In the genomic region with DNA sequence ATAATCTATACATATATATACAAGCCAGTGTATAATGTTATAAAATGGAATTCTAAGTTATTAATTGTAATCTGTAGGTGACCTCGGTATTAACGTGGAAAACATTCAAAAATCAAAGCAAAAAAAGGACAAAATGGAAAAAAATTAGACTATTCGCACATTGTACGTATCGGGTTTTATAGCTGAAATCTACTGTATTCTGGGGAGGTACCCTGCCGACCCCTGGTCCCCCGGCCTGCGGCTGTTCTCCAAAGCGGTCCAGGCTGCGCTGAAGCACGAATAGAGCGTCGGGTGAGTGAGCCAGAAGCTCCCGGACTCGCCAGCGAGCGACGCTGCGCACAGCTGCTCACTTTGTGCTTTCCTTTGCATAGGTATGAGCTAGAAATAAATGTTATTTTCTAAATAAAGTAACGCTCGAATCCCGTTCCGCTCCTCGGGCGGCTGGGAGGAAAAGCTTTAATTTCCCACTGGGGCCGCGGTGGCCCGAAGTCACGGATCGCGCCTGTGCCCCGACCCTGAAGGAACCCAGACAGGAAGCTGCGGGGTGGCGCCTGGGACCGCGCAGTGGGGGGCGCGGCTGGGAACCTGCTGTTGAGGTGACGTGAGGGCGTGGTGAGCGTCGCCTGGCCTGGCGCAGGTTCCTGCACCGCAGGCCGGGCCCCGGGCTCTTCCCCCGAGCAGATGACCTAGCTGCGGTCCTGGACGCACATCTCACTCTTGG, we compare ENCODE assay signal across 8 mouse cellular contexts. TPM values are rescaled to one million over a fixed set of nuclear protein-coding genes. Genes with fewer than 3 reads are reported as not detected.
DNase-seq lines count a peak whose midpoint lies in the region; ATAC-seq and TF ChIP-seq lines count a peak whose summit lies in the region.

No protein-coding gene starts in this region.

- no peak overlapping the region for H3K27ac ChIP-seq in heart, embryonic 13.5 days (replicated peaks)
- H3K27ac ChIP-seq in forebrain, postnatal 0 days (ENCODE audit: low read depth, low read length): no peak overlapping the region
- no peak overlapping the region for H3K27ac ChIP-seq in liver, embryonic 16.5 days (ENCODE audit: low read length)

- no peak for TF ChIP-seq CTCF in forebrain, postnatal 0 days (IDR thresholded peaks at IDR 0.05; ENCODE audit: low read depth)

- no peaks in the 10 kb centered on the region for H3K36me3 ChIP-seq in heart, embryonic 13.5 days
- no peaks in the 10 kb centered on the region for H3K36me3 ChIP-seq in forebrain, postnatal 0 days (ENCODE audit: insufficient read depth)
- no peaks in the 10 kb centered on the region for H3K36me3 ChIP-seq in liver, embryonic 16.5 days (ENCODE audit: control insufficient read depth, insufficient read depth)

- peaks cover 37% of the 10 kb centered on the region for H3K4me1 ChIP-seq in heart, embryonic 13.5 days
- H3K4me1 ChIP-seq in forebrain, postnatal 0 days (ENCODE audit: insufficient read depth): no peaks in the 10 kb centered on the region
- H3K4me1 ChIP-seq in liver, embryonic 16.5 days (ENCODE audit: control insufficient read depth, low read depth, low read length): no peaks in the 10 kb centered on the region; the same call in 1 of the 2 replicates

- peaks cover 99% of the 10 kb centered on the region for H3K27me3 ChIP-seq in heart, embryonic 13.5 days (replicated peaks)
- H3K27me3 ChIP-seq in forebrain, postnatal 0 days (ENCODE audit: insufficient read depth, low read length): peaks cover 38% of the 10 kb centered on the region
- peaks cover 98% of the 10 kb centered on the region for H3K27me3 ChIP-seq in liver, embryonic 16.5 days (ENCODE audit: control insufficient read depth, insufficient read depth, low read depth, low read length)

- 2% methylated on average over 49 of the region's 49 CpGs for WGBS in heart, embryonic 13.5 days
- 5% methylated on average over 49 of the region's 49 CpGs for WGBS in forebrain, postnatal 0 days
- WGBS in liver, embryonic 16.5 days (ENCODE audit: insufficient replicate concordance): 1% methylated on average over 48 of the region's 49 CpGs

- peak overlapping the region; percentile 77 for H3K4me2 ChIP-seq in heart, embryonic 13.5 days
- H3K4me2 ChIP-seq in forebrain, postnatal 0 days (ENCODE audit: low read depth): peak overlapping the region; percentile 60
- no peak overlapping the region for H3K4me2 ChIP-seq in liver, embryonic 16.5 days (ENCODE audit: low read depth, low read length)

- DNase-seq in heart, adult 18-20 months: no peak
- DNase-seq in ES-CJ7 (ENCODE audit: low read depth, low spot score): peak; percentile 58
- peak; percentile 66 for DNase-seq in forebrain, postnatal 0 days
- no peak for DNase-seq in frontal cortex, postnatal 36 days (ENCODE audit: low spot score in 2 of 2)
- DNase-seq in urinary bladder, postnatal 4 days (ENCODE audit: low spot score in 2 of 2): no peak
- DNase-seq in gastrocnemius, adult 18-20 months (ENCODE audit: low spot score): no peak

- no peak for ATAC-seq in heart, embryonic 13.5 days (ENCODE audit: extremely low read depth, insufficient number of reproducible peaks, low FRiP score, low TSS enrichment)
- ATAC-seq in forebrain, postnatal 0 days: no peak
- ATAC-seq in liver, embryonic 16.5 days (ENCODE audit: low read depth): no peak

- peak overlapping the region; percentile 35 for H3K4me3 ChIP-seq in heart, embryonic 13.5 days
- H3K4me3 ChIP-seq in forebrain, postnatal 0 days (ENCODE audit: low read depth, low read length): peak overlapping the region; percentile 36
- H3K4me3 ChIP-seq in liver, embryonic 16.5 days (ENCODE audit: low read depth, low read length): 0 out of 2 replicates have a peak overlapping the region, but pooled peaks have one; percentile 0

- H3K9ac ChIP-seq in heart, embryonic 13.5 days: no peak overlapping the region
- peak overlapping the region; percentile 33 for H3K9ac ChIP-seq in forebrain, postnatal 0 days
- no peak overlapping the region for H3K9ac ChIP-seq in liver, embryonic 16.5 days (ENCODE audit: low read depth, low read length)

- H3K9me3 ChIP-seq in heart, embryonic 13.5 days: no peaks in the 10 kb centered on the region
- no peaks in the 10 kb centered on the region for H3K9me3 ChIP-seq in forebrain, postnatal 0 days (ENCODE audit: low read length)
- no peaks in the 10 kb centered on the region for H3K9me3 ChIP-seq in liver, embryonic 16.5 days (replicated peaks; ENCODE audit: control insufficient read depth, low read length)

RNA-seq across cellular contexts. Expression of a gene that starts 5.6 kb away (rescaled TPM):
- polyA plus RNA-seq in heart, embryonic 13.5 days (2015; fragmentation: Nextera tagmentation; extraction: Ambion mirVana): 0.05 TPM in 1 of 2 replicates, not detected in the other
- under 1 TPM in 1 of 2 experiments, not detected in 1; 0.15 TPM for total RNA-seq in heart, adult 18-20 months (2021)
- 6.3 and 7.3 TPM in 2 replicates for total RNA-seq in forebrain, postnatal 0 days (2014; rRNA removed)
- 0.87 and 1.4 TPM in 2 replicates for polyA plus RNA-seq in forebrain, postnatal 0 days (2015; fragmentation: Nextera tagmentation; extraction: Ambion mirVana)
- polyA plus RNA-seq in liver, embryonic 16.5 days (2015; fragmentation: Nextera tagmentation; extraction: Ambion mirVana): 0.04 TPM in 1 of 2 replicates, not detected in the other
- total RNA-seq in gastrocnemius, adult 18-20 months (2021): under 1 TPM; 0.07 TPM

Comparison
In these comparisons a context has a peak if more than half of its experiments do, and no peak if none do; other contexts are left out.
1. DNase-seq: peak in ES-CJ7 (single experiment) and forebrain, postnatal 0 days (single experiment); none in heart, adult 18-20 months (0 of 2), frontal cortex, postnatal 36 days (0 of 2), urinary bladder, postnatal 4 days (0 of 2) and gastrocnemius, adult 18-20 months (single experiment).
2. Peak in every context shown above with its lines, with median percentiles within 50 percentile points of each other: H3K4me3 ChIP-seq.